Mouse (Mus musculus) ES-E14 (cell line): ENCODE measurements around the gene Trim10.

ENCODE experiments used
- CHD2 ChIP-seq: IDR thresholded peaks from 2 replicates; pipeline ENCODE4 v1.6.1; 2014; ENCODE audit warnings: mild to moderate bottlenecking, low read depth, low read length, inconsistent platforms
- HCFC1 ChIP-seq: IDR thresholded peaks from 2 replicates; pipeline ENCODE4 v1.6.1; 2012; ENCODE audit warnings: low read length, inconsistent platforms, borderline replicate concordance; ENCODE audit not compliant: insufficient read depth
- MAFK ChIP-seq: IDR thresholded peaks from 2 replicates; pipeline ENCODE4 v1.6.1; 2014; ENCODE audit warnings: mild to moderate bottlenecking, low read depth, low read length, inconsistent platforms; ENCODE audit not compliant: insufficient read depth
- ZC3H11A ChIP-seq: IDR thresholded peaks from 2 replicates; pipeline ENCODE4 v1.6.1; 2012; ENCODE audit warnings: low read depth, mild to moderate bottlenecking, inconsistent platforms, low read length, borderline replicate concordance
- ZNF384 ChIP-seq: IDR thresholded peaks from 2 replicates; pipeline ENCODE4 v1.6.1; 2012; ENCODE audit warnings: low read depth, low read length, inconsistent platforms

- no peak for TF ChIP-seq ZNF384
- no peak for TF ChIP-seq MAFK
- TF ChIP-seq HCFC1: no peak
- no peak for TF ChIP-seq CHD2
- TF ChIP-seq ZC3H11A: no peak
Observed at GRCm38 (mm10) chr17:36836427-36836812, 33.0 kb upstream of the Trim10 start.
